Mouse (Mus musculus) erythroblast, embryonic 14.5 days (primary cell): ENCODE results near the gene Wwox.

ENCODE experiments used
- GATA1 ChIP-seq: IDR thresholded peaks from 2 replicates; pipeline ENCODE4 v1.6.1; 2012; ENCODE audit warnings: low read length, inconsistent platforms, mixed read lengths
- TAL1 ChIP-seq: IDR thresholded peaks from 3 replicates; pipeline ENCODE4 v1.6.1; 2012; ENCODE audit warnings: low read length, inconsistent platforms, mixed read lengths

DNA sequence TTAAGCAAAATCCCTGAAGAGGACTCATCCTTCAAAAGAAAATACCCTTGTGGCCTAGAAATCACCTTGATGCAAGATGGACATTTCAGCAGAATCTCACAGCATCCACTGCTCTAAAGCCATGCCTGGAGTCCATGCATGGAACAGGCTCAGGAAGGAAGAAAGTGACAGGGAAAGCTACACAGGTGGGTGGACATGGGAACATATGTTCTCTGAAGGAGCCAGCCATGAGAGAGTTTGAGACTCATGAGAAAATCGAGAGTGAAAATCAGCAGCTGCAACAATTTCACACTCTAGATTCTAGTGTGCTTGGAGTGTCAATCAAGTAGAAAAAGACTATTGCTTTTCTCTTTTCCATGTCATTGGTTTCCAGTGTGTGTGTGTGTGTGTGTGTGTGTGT, 896.9 kb downstream of the Wwox start:
- TF ChIP-seq GATA1, result no peak
- TF ChIP-seq TAL1, result no peak
